Mouse (Mus musculus) bone marrow, adult 2 months (tissue): Measurements from ENCODE around the gene Rmdn2.

Source experiments
- CTCF ChIP-seq: fragments of 200-500 bp; IDR thresholded peaks from 2 replicates; pipeline ENCODE4 v1.5.1; 2011; ENCODE audit warnings: low read length, control low read depth; ENCODE audit not compliant: control insufficient read depth, insufficient read depth
- POLR2A ChIP-seq: fragments of 200-500 bp; IDR thresholded peaks from 2 replicates; pipeline ENCODE4 v1.6.1; 2011; ENCODE audit warnings: low read depth, mild to moderate bottlenecking, control low read depth, low read length, borderline replicate concordance; ENCODE audit not compliant: control insufficient read depth

DNA sequence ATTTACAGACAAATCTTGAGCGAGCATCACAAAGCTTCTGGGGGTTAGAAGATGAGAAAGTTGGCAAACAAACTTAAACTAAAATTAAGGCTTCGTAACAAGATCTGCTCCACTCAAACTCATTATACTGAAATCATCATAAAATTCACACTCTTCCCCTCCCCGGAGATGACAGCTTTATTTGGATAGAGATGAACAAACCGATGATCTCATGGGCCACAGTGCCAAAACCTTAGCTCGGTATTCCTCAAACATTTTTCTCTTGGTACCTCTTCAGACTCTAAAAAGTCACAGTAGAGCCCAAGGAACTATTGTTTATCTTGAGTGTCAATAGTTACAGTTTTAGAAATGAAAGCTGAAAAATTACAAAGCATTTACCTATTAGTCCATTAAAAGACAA is 115.0 kb downstream of the Rmdn2 start:
- TF ChIP-seq CTCF (no peak), POLR2A (no peak)
